Mouse (Mus musculus) kidney, postnatal 0 days (tissue): ENCODE measurements around the gene Adgrf5. TPM values are rescaled to one million over a fixed set of nuclear protein-coding genes. Genes with fewer than 3 reads are reported as not detected.

ENCODE experiments used
- ATAC-seq: fragments of 200-750 bp; cut with Nextera tagmentation; replicated peaks from 2 replicates; pipeline ENCODE4 v1.8.0; 2017; ENCODE audit warnings: low read depth, moderate number of reproducible peaks, moderate TSS enrichment, moderate library complexity; ENCODE audit not compliant: low FRiP score
- DNase-seq: peaks from one replicate; pipeline ENCODE4 v3.0.0-alpha.2; 2016; ENCODE audit warnings: low spot score
- H3K27ac ChIP-seq: fragments of 300-500 bp; sonication (generic); 2 replicates; pipeline ENCODE4 v1.5.1; 2014; ENCODE audit warnings: mild to moderate bottlenecking
- H3K27me3 ChIP-seq: fragments of 300-500 bp; sonication (generic); 2 replicates; pipeline ENCODE4 v1.6.1; 2014; ENCODE audit warnings: low read length, mixed read lengths; ENCODE audit not compliant: insufficient read depth
- H3K36me3 ChIP-seq: fragments of 300-500 bp; sonication (generic); 2 replicates; pipeline ENCODE4 v1.6.1; 2014; ENCODE audit warnings: low read length, mixed read lengths; ENCODE audit not compliant: insufficient read depth
- H3K4me1 ChIP-seq: fragments of 300-500 bp; sonication (generic); replicated peaks from 2 replicates; pipeline ENCODE4 v1.6.1; 2014; ENCODE audit warnings: antibody characterized with exemption, low read length, mixed read lengths; ENCODE audit not compliant: insufficient read depth
- H3K4me2 ChIP-seq: fragments of 300-500 bp; sonication (generic); 2 replicates; pipeline ENCODE4 v1.6.1; 2014; ENCODE audit warnings: mild to moderate bottlenecking, low read length, moderate library complexity, mixed read lengths
- H3K4me3 ChIP-seq: fragments of 300-500 bp; sonication (generic); replicated peaks from 2 replicates; pipeline ENCODE4 v1.5.1; 2014; ENCODE audit warnings: low read depth, low read length
- H3K9ac ChIP-seq: fragments of 300-500 bp; sonication (generic); 2 replicates; pipeline ENCODE4 v1.6.1; 2014; ENCODE audit warnings: low read depth, low read length
- H3K9me3 ChIP-seq: fragments of 300-500 bp; sonication (generic); replicated peaks from 2 replicates; pipeline ENCODE4 v1.6.1; 2016; ENCODE audit warnings: low read length, inconsistent platforms, mixed read lengths
- CTCF ChIP-seq: IDR thresholded peaks from 2 replicates; pipeline ENCODE4 v1.5.1; 2016; ENCODE audit warnings: antibody characterized with exemption, low read depth, mild to moderate bottlenecking, moderate library complexity
- WGBS: fragments of 180-500 bp; shearing (Covaris S2); extraction: QIAGEN DNeasy Blood & Tissue Kit; methylation state at CpG from one replicate; pipeline ENCODE4 v1.1.7; 2014; 5-methylcytosine and 5-hydroxymethylcytosine counted together
- polyA plus RNA-seq: library from polyadenylated mRNA; unstranded; fragments of >200 nt; fragmentation: Nextera tagmentation; extraction: Ambion mirVana; gene quantifications from 2 replicates; pipeline ENCODE4 v1.2.1, GENCODE M21; 2015

The Adgrf5 gene
- polyA plus RNA-seq, 1 experiment from 2014 or later = 15.4 TPM

DNA sequence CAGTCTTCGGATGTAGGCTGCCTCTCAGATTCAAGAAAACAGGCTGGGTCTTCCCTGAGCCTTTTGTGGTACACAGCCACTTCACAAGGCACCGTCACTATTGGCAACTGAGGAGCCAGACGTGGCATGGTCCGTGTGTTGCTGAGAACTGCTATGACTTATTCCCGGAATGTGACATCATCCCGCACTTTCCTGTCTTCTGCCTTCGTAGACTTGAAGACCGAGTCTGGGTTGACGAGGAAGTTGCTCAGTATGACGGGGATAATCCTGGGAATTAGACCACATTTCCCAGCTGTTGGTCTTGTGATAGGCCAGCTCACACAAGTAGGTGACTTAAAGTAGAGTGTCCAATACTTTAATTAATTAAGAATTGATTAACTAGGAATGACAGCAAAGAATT lies 40.2 kb downstream of the Adgrf5 start:
- ATAC-seq = no peak
- TF ChIP-seq CTCF = no peak
- no peak overlapping the region for H3K4me2 ChIP-seq
- H3K36me3 ChIP-seq = no peaks in the 10 kb centered on the region
- H3K4me1 ChIP-seq = peaks cover 10% of the 10 kb centered on the region
- H3K9ac ChIP-seq = no peak overlapping the region
- WGBS = 76% methylated on average over 10 of the region's 10 CpGs
- H3K9me3 ChIP-seq = no peaks in the 10 kb centered on the region
- no peak overlapping the region for H3K27ac ChIP-seq
- H3K27me3 ChIP-seq = no peaks in the 10 kb centered on the region
- no peak overlapping the region for H3K4me3 ChIP-seq
- no peak for DNase-seq

DNA sequence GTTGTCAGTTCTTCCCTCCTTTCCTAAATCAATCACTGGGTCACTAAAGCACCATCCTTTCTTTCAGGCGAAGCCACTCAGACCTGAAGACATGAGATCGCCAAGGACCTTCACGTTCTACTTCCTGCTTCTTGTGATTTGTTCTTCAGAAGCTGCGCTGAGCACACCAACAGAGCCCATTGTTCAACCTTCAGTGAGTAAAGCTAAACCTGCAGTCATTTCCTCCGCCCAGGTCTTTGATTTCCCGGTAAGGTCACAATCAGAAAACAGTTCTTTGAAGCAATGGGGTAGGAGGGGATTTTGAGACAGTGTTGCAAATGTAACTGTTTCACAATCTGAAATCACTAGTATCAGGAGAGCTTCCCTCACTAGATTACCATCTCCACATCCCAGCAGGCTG lies 43.6 kb downstream of the Adgrf5 start:
- WGBS = 36% methylated on average over 6 of the region's 6 CpGs
- Histone ChIP-seq H3K4me2 (no peak overlapping the region), H3K36me3 (no peaks in the 10 kb centered on the region), H3K9me3 (no peaks in the 10 kb centered on the region), H3K4me3 (no peak overlapping the region), H3K4me1 (no peaks in the 10 kb centered on the region; the same call in 1 of the 2 replicates), H3K27me3 (no peaks in the 10 kb centered on the region), H3K27ac (no peak overlapping the region), H3K9ac (no peak overlapping the region)
- ATAC-seq (no peak), DNase-seq (no peak)
- no peak for TF ChIP-seq CTCF

DNA sequence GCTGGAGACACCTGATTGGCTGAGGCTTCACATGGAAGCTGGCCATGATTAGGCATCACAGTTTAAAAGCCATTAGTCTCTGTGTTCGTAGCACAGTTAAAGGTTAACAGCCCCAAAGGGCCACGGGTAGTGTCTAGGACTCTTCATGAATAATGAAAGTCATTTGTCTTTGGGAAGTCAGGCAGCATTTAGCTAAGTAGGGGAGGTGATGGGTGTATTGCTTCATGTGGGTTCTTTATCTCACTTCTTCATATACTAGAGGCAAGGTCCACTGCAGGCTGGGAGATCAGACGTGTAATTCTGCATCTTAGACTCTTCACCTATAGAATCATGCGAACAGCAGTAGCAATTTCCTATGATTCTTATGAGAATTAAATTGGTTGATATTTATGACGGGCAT lies 44.2 kb downstream of the Adgrf5 start:
- WGBS = 63% methylated on average over 5 of the region's 5 CpGs
- H3K27me3 ChIP-seq = no peaks in the 10 kb centered on the region
- ATAC-seq = no peak
- no peaks in the 10 kb centered on the region for H3K36me3 ChIP-seq
- H3K4me1 ChIP-seq = no peaks in the 10 kb centered on the region; the same call in 1 of the 2 replicates
- no peak for TF ChIP-seq CTCF
- no peak overlapping the region for H3K27ac ChIP-seq
- no peaks in the 10 kb centered on the region for H3K9me3 ChIP-seq
- H3K9ac ChIP-seq = no peak overlapping the region
- no peak overlapping the region for H3K4me3 ChIP-seq
- no peak for DNase-seq
- no peak overlapping the region for H3K4me2 ChIP-seq

- H3K4me2 ChIP-seq = no peak overlapping the region
- no peaks in the 10 kb centered on the region for H3K9me3 ChIP-seq
- TF ChIP-seq CTCF = no peak
- H3K27ac ChIP-seq = no peak overlapping the region
- H3K4me3 ChIP-seq = no peak overlapping the region
- DNase-seq (no peak), ATAC-seq (no peak)
- no peak overlapping the region for H3K9ac ChIP-seq
- H3K36me3 ChIP-seq = 0 out of 2 replicates have a peak, but pooled peaks cover 4% of the 10 kb centered on the region
- 68% methylated on average over 3 of the region's 3 CpGs for WGBS
- H3K27me3 ChIP-seq = no peaks in the 10 kb centered on the region
- H3K4me1 ChIP-seq = no peaks in the 10 kb centered on the region
Observed at GRCm38 (mm10) chr17:43406321-43406720, 46.1 kb downstream of the Adgrf5 start.

GRCm38 (mm10) chr17:43407548-43407947 lies 47.3 kb downstream of the Adgrf5 start:
- Histone ChIP-seq H3K4me1 (no peaks in the 10 kb centered on the region), H3K9me3 (no peaks in the 10 kb centered on the region), H3K36me3 (0 out of 2 replicates have a peak, but pooled peaks cover 4% of the 10 kb centered on the region), H3K27me3 (no peaks in the 10 kb centered on the region), H3K4me2 (no peak overlapping the region), H3K27ac (peak overlapping the region; percentile 48; the same call in 1 of the 2 replicates), H3K4me3 (no peak overlapping the region), H3K9ac (no peak overlapping the region)
- ATAC-seq (peak; percentile 74), DNase-seq (peak; percentile 91)
- no peak for TF ChIP-seq CTCF
- WGBS = 49% methylated on average over 7 of the region's 7 CpGs

GRCm38 (mm10) chr17:43413182-43413581 lies 52.9 kb downstream of the Adgrf5 start:
- no peak overlapping the region for H3K9ac ChIP-seq
- 51% methylated on average over 7 of the region's 7 CpGs for WGBS
- 0 out of 2 replicates have a peak, but pooled peaks have one; percentile 6 for TF ChIP-seq CTCF
- H3K9me3 ChIP-seq = no peaks in the 10 kb centered on the region
- DNase-seq (peak; percentile 60), ATAC-seq (no peak)
- no peaks in the 10 kb centered on the region for H3K4me1 ChIP-seq
- H3K4me3 ChIP-seq = no peak overlapping the region
- H3K36me3 ChIP-seq = 0 out of 2 replicates have a peak, but pooled peaks cover 4% of the 10 kb centered on the region
- no peaks in the 10 kb centered on the region for H3K27me3 ChIP-seq
- peak overlapping the region; percentile 67 for H3K27ac ChIP-seq
- H3K4me2 ChIP-seq = no peak overlapping the region

DNA sequence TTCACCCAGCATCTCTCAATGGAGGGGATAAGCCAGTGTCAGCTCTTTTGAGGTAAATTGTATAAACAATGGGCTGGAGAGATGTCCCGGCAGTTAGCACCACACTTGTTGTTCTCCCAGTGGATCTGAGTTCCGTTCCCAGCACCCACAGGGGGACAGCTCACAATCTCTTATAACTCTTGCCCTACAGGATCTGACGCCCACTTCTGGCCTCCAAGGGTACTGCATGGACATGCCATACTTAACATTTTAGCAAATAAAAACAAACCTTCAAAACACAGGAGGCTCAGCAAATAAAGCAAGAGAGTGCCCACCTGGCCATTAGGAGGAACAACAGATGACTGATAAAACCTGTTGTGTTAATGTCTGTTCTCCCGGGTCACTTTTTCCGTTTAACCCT lies 59.0 kb downstream of the Adgrf5 start:
- H3K27ac ChIP-seq = no peak overlapping the region
- no peak overlapping the region for H3K4me3 ChIP-seq
- no peak overlapping the region for H3K9ac ChIP-seq
- no peak for ATAC-seq
- DNase-seq = no peak
- H3K4me2 ChIP-seq = no peak overlapping the region
- H3K27me3 ChIP-seq = no peaks in the 10 kb centered on the region
- TF ChIP-seq CTCF = peak; percentile 37
- 81% methylated on average over 5 of the region's 5 CpGs for WGBS
- H3K4me1 ChIP-seq = no peaks in the 10 kb centered on the region
- no peaks in the 10 kb centered on the region for H3K36me3 ChIP-seq
- no peaks in the 10 kb centered on the region for H3K9me3 ChIP-seq
